Mouse (Mus musculus) liver, postnatal 0 days (tissue): ENCODE results near the gene Cd151. TPM values are rescaled to one million over a fixed set of nuclear protein-coding genes. Genes with fewer than 3 reads are reported as not detected.
A peak's percentile ranks its signal among the peaks of the same experiment; 100 is the strongest.

ENCODE experiments used
- ATAC-seq: fragments of 200-750 bp; cut with Nextera tagmentation; 2 replicates; pipeline ENCODE4 v1.8.0; 2017; ENCODE audit warnings: mild to moderate bottlenecking, moderate library complexity
- DNase-seq: peaks from one replicate; pipeline ENCODE4 v3.0.0-alpha.2; 2016
- H3K27ac ChIP-seq: fragments of 300-500 bp; sonication (generic); 2 replicates; pipeline ENCODE4 v1.5.1; 2014; ENCODE audit warnings: antibody characterized with exemption, moderate library complexity, mild to moderate bottlenecking, low read depth
- H3K27me3 ChIP-seq: fragments of 300-500 bp; sonication (generic); 2 replicates; pipeline ENCODE4 v1.6.1; 2014; ENCODE audit warnings: low read length, control low read depth, mixed read lengths; ENCODE audit not compliant: insufficient read depth
- H3K36me3 ChIP-seq: fragments of 300-500 bp; sonication (generic); replicated peaks from 2 replicates; pipeline ENCODE4 v1.6.1; 2014; ENCODE audit warnings: mild to moderate bottlenecking, control low read depth, low read length, moderate library complexity, mixed read lengths; ENCODE audit not compliant: insufficient read depth
- H3K4me1 ChIP-seq: fragments of 300-500 bp; sonication (generic); 2 replicates; pipeline ENCODE4 v1.6.1; 2014; ENCODE audit warnings: antibody characterized with exemption, mild to moderate bottlenecking, control low read depth; ENCODE audit not compliant: insufficient read depth
- H3K4me2 ChIP-seq: fragments of 300-500 bp; sonication (generic); 2 replicates; pipeline ENCODE4 v1.6.1; 2014; ENCODE audit warnings: low read depth, mild to moderate bottlenecking, low read length, moderate library complexity, mixed read lengths
- H3K4me3 ChIP-seq: fragments of 300-500 bp; sonication (generic); 2 replicates; pipeline ENCODE4 v1.5.1; 2014; ENCODE audit warnings: low read depth, low read length
- H3K9ac ChIP-seq: fragments of 300-500 bp; sonication (generic); replicated peaks from 2 replicates; pipeline ENCODE4 v1.6.1; 2014; ENCODE audit warnings: mild to moderate bottlenecking, moderate library complexity
- H3K9me3 ChIP-seq: fragments of 300-500 bp; sonication (generic); 2 replicates; pipeline ENCODE4 v1.6.1; 2016; ENCODE audit warnings: mild to moderate bottlenecking, control low read depth, low read length, mixed read lengths
- CTCF ChIP-seq: sonication (generic); IDR thresholded peaks from 2 replicates; pipeline ENCODE4 v1.5.1; 2016; ENCODE audit warnings: antibody characterized with exemption, low read depth
- EP300 ChIP-seq: IDR thresholded peaks from 2 replicates; pipeline ENCODE4 v1.6.1; 2016; ENCODE audit warnings: antibody characterized with exemption, low read depth, mild to moderate bottlenecking
- WGBS: fragments of 180-500 bp; shearing (Covaris S2); extraction: QIAGEN DNeasy Blood & Tissue Kit; methylation state at CpG from one replicate; pipeline ENCODE4 v1.1.7; 2014; ENCODE audit not compliant: insufficient replicate concordance; 5-methylcytosine and 5-hydroxymethylcytosine counted together
- polyA plus RNA-seq: library from polyadenylated mRNA; unstranded; fragments of >200 nt; fragmentation: Nextera tagmentation; extraction: Ambion mirVana; gene quantifications from 2 replicates; pipeline ENCODE4 v1.2.1, GENCODE M21; 2015

Gene Cd151
- polyA plus RNA-seq, 1 experiment from 2014 or later, result 6.6 TPM

DNA sequence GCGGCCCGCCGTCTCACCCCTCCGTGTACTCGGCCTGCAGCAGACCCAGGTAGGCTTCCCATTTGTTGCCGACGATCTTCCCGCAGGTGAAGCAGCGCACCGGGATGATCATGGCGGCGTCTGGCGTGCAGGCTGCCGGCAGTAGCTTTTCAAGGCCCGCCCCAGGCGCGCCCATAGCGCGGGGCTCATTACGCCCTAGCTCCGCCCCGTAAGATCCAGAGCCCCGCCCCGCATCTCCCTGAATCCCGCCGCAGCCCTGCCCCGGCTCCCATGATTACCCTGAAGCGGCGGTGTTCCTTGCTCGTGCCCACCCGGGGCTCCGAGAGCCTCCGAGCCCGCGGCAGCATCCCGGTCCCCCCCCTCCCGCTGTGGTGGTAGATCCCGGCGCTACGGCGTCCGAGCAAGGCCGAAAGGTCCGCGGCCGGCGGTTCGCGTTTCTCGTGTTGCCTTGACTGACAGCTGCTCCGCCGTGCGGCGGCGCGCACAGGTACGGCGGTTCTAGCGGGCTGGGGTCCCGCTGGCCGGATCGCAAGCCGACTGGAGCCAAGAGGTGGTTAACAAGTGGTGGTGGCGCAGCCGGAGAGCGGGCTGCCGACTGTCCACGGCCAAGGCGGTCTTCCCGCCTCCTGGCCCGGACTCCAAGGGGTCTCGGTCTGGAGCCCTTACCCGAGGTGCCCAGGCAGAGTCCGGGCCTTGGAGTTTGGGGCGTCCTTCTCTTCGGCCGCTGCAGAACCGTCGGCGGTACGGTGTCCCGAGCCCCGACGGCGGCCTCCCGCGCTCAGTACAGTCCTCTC is 8.0 kb downstream of the Cd151 start, which contains the start of the genes Polr2l and Tspan4:
Gene Polr2l, minus strand, starts transcription at position 122 of the 794 bp plus-strand sequence.
Gene Tspan4, plus strand, starts transcription at position 230 of the 794 bp plus-strand sequence.
- H3K4me1 ChIP-seq, result peaks cover 40% of the 10 kb centered on the region
- H3K36me3 ChIP-seq, result peaks cover 14% of the 10 kb centered on the region
- under 1% methylated on average over 59 of the region's 87 CpGs for WGBS
- H3K4me3 ChIP-seq, result peak within 1 kb of the TSS; percentile 81
- peak; percentile 90 for DNase-seq
- H3K27me3 ChIP-seq, result no peaks in the 10 kb centered on the region
- peak within 1 kb of the TSS; percentile 80 for H3K9ac ChIP-seq
- H3K9me3 ChIP-seq, result no peaks in the 10 kb centered on the region
- peak; percentile 75 for ATAC-seq
- peak within 1 kb of the TSS; percentile 96 for H3K27ac ChIP-seq
- TF ChIP-seq EP300, result peak; percentile 59; the same call in 1 of the 2 replicates
- peak; percentile 29; the same call in 1 of the 2 replicates for TF ChIP-seq CTCF
- H3K4me2 ChIP-seq, result peak within 1 kb of the TSS; percentile 92

- Histone ChIP-seq H3K4me3 (peak overlapping the region; percentile 81), H3K36me3 (peaks cover 9% of the 10 kb centered on the region), H3K4me2 (peak overlapping the region; percentile 92), H3K9me3 (no peaks in the 10 kb centered on the region), H3K27me3 (no peaks in the 10 kb centered on the region), H3K27ac (peak overlapping the region; percentile 96), H3K9ac (peak overlapping the region; percentile 80), H3K4me1 (peaks cover 40% of the 10 kb centered on the region)
- TF ChIP-seq EP300 (no peak), CTCF (no peak)
- WGBS, result 0% methylated on average over 12 of the region's 12 CpGs
- ATAC-seq, result no peak
- DNase-seq, result no peak
Observed at GRCm38 (mm10) chr7:141475805-141476158, 8.6 kb downstream of the Cd151 start.

GRCm38 (mm10) chr7:141476226-141476980 is 9.2 kb downstream of the Cd151 start:
- Histone ChIP-seq H3K4me2 (peak overlapping the region; percentile 92), H3K36me3 (peaks cover 3% of the 10 kb centered on the region), H3K27me3 (no peaks in the 10 kb centered on the region; the same call in 1 of the 2 replicates), H3K27ac (peak overlapping the region; percentile 96), H3K4me3 (peak overlapping the region; percentile 81), H3K4me1 (peaks cover 46% of the 10 kb centered on the region), H3K9ac (peak overlapping the region; percentile 80), H3K9me3 (no peaks in the 10 kb centered on the region)
- TF ChIP-seq CTCF, result peak; percentile 49
- TF ChIP-seq EP300, result no peak
- ATAC-seq, result peak; percentile 67
- 1% methylated on average over 16 of the region's 17 CpGs for WGBS
- DNase-seq, result peak; percentile 88

- H3K9me3 ChIP-seq, result no peaks in the 10 kb centered on the region
- DNase-seq (peak; percentile 60), ATAC-seq (peak; percentile 7)
- WGBS, result 5% methylated on average over 7 of the region's 7 CpGs
- TF ChIP-seq EP300 (no peak), CTCF (peak; percentile 44)
- H3K4me2 ChIP-seq, result peak overlapping the region; percentile 92
- peaks cover 51% of the 10 kb centered on the region for H3K4me1 ChIP-seq
- H3K4me3 ChIP-seq, result peak overlapping the region; percentile 81
- H3K27ac ChIP-seq, result peak overlapping the region; percentile 96
- H3K9ac ChIP-seq, result peak overlapping the region; percentile 80
- peaks cover 5% of the 10 kb centered on the region for H3K27me3 ChIP-seq
- no peaks in the 10 kb centered on the region; the same call in 1 of the 2 replicates for H3K36me3 ChIP-seq
Observed at GRCm38 (mm10) chr7:141476981-141477370, 9.8 kb downstream of the Cd151 start.

- Histone ChIP-seq H3K4me3 (no peak overlapping the region), H3K27me3 (peaks cover 13% of the 10 kb centered on the region), H3K36me3 (no peaks in the 10 kb centered on the region), H3K4me2 (peak overlapping the region; percentile 92), H3K27ac (peak overlapping the region; percentile 96), H3K9me3 (no peaks in the 10 kb centered on the region), H3K4me1 (peaks cover 59% of the 10 kb centered on the region), H3K9ac (peak overlapping the region; percentile 80)
- ATAC-seq (no peak), DNase-seq (no peak)
- 17% methylated on average over 4 of the region's 4 CpGs for WGBS
- TF ChIP-seq CTCF (no peak), EP300 (no peak)
Observed at GRCm38 (mm10) chr7:141477578-141478269, 10.5 kb downstream of the Cd151 start.
